Mouse (Mus musculus): ENCODE data around the gene Rgs7bp.

GRCm38 (mm10) chr13:104936586-104936985 is 118.1 kb downstream of the Rgs7bp start:
- TF ChIP-seq CTCF (IDR thresholded peaks at IDR 0.05; ENCODE audit: insufficient read depth, low read depth, low read length) (no peak), POLR2A (IDR thresholded peaks at IDR 0.05; ENCODE audit: insufficient read depth, low read depth, low read length) (no peak)
